Mouse (Mus musculus): ENCODE results near the gene Dab2ip.

Gene Dab2ip

GRCm38 (mm10) chr2:35595102-35595501, 37.0 kb downstream of the Dab2ip start:
- no peak for DNase-seq (ENCODE audit: low read depth, low spot score)

- DNase-seq (ENCODE audit: low read depth, low spot score), result no peak
Measured at GRCm38 (mm10) chr2:35595718-35596117, 37.7 kb downstream of the Dab2ip start.

GRCm38 (mm10) chr2:35596796-35597195, 38.7 kb downstream of the Dab2ip start:
- no peak for DNase-seq (ENCODE audit: low read depth, low spot score)

- peak; percentile 81 for DNase-seq (ENCODE audit: low read depth, low spot score)
Measured at GRCm38 (mm10) chr2:35598819-35599218, 40.8 kb downstream of the Dab2ip start.

GRCm38 (mm10) chr2:35601665-35602064, 43.6 kb downstream of the Dab2ip start:
- no peak for DNase-seq (ENCODE audit: low read depth, low spot score)

GRCm38 (mm10) chr2:35607476-35607875, 49.4 kb downstream of the Dab2ip start:
- no peak for DNase-seq (ENCODE audit: low read depth, low spot score)

- no peak for DNase-seq (ENCODE audit: low read depth, low spot score)
Measured at GRCm38 (mm10) chr2:35608856-35609255, 50.8 kb downstream of the Dab2ip start.

GRCm38 (mm10) chr2:35609317-35609716, 51.3 kb downstream of the Dab2ip start:
- peak; percentile 95 for DNase-seq (ENCODE audit: low read depth, low spot score)

- peak; percentile 88 for DNase-seq (ENCODE audit: low read depth, low spot score)
Measured at GRCm38 (mm10) chr2:35610168-35610951, 52.3 kb downstream of the Dab2ip start.

GRCm38 (mm10) chr2:35610976-35611375, 52.9 kb downstream of the Dab2ip start:
- peak; percentile 75 for DNase-seq (ENCODE audit: low read depth, low spot score)

GRCm38 (mm10) chr2:35611645-35612044, 53.6 kb downstream of the Dab2ip start:
- DNase-seq (ENCODE audit: low read depth, low spot score), result peak; percentile 54

- DNase-seq (ENCODE audit: low read depth, low spot score), result no peak
Measured at GRCm38 (mm10) chr2:35612297-35612696, 54.2 kb downstream of the Dab2ip start.

GRCm38 (mm10) chr2:35613946-35614353, 55.9 kb downstream of the Dab2ip start:
- DNase-seq (ENCODE audit: low read depth, low spot score), result no peak

GRCm38 (mm10) chr2:35614411-35614810, 56.3 kb downstream of the Dab2ip start:
- DNase-seq (ENCODE audit: low read depth, low spot score), result no peak

GRCm38 (mm10) chr2:35615366-35615765, 57.3 kb downstream of the Dab2ip start:
- no peak for DNase-seq (ENCODE audit: low read depth, low spot score)

- DNase-seq (ENCODE audit: low read depth, low spot score), result no peak
Measured at GRCm38 (mm10) chr2:35615977-35616376, 57.9 kb downstream of the Dab2ip start.

GRCm38 (mm10) chr2:35616891-35617658, 59.0 kb downstream of the Dab2ip start:
- DNase-seq (ENCODE audit: low read depth, low spot score), result no peak

GRCm38 (mm10) chr2:35618981-35619380, 60.9 kb downstream of the Dab2ip start:
- DNase-seq (ENCODE audit: low read depth, low spot score), result peak; percentile 58

- no peak for DNase-seq (ENCODE audit: low read depth, low spot score)
Measured at GRCm38 (mm10) chr2:35619532-35619931, 61.5 kb downstream of the Dab2ip start.

GRCm38 (mm10) chr2:35620364-35621224, 62.5 kb downstream of the Dab2ip start:
- no peak for DNase-seq (ENCODE audit: low read depth, low spot score)

- DNase-seq (ENCODE audit: low read depth, low spot score), result no peak
Measured at GRCm38 (mm10) chr2:35621225-35621519, 63.1 kb downstream of the Dab2ip start.

- DNase-seq (ENCODE audit: low read depth, low spot score), result peak; percentile 90
Measured at GRCm38 (mm10) chr2:35621796-35622195, 63.7 kb downstream of the Dab2ip start.
